Mouse (Mus musculus) heart, postnatal 36 days (tissue): ENCODE data around the gene Hoxa2. TPM values are rescaled to one million over a fixed set of nuclear protein-coding genes. Genes with fewer than 3 reads are reported as not detected.

Source experiments
- DNase-seq, 2 experiments: peaks; one replicate each; pipeline ENCODE4 v3.0.0; 2021 to 2022
- intact Hi-C: fragments of 180-260 bp; cut with DNase I; formaldehyde crosslinking; loops from one replicate; pipeline ENCODE4 v1.15.1; 2025
- total RNA-seq, 2 experiments: library from RNA; stranded (reverse); gene quantifications; 2 replicates each; pipeline ENCODE4 v1.2.3; 2021

Hoxa2 gene
- total RNA-seq, 2 experiments from 2014 or later: 0.62 TPM; not detected in 1

DNA sequence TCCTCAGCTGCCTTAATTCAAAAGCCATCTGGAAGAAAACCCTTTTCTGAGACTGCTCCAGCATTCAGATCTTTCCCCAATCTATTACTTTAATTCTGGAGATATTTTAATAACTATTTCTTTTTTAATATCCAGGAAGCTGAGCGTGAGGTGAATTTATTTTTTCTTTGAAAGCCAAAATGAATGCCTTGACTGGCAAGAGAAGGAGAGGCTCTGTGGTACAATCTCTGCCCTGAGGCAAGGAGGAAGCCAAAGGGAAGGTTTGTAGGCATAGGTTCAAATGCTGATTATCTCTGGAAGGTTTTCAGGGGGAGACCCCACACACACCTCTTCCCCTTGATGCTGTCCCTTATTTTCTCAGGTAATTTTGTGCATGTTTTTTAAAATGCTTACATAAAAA, 2.5 kb upstream of the Hoxa2 start:
- intact Hi-C loops: loop anchor here (5.0 kb wide), 1 partner anchor 995 kb away; no protein-coding TSS in a partner anchor
- no peak for DNase-seq

DNA sequence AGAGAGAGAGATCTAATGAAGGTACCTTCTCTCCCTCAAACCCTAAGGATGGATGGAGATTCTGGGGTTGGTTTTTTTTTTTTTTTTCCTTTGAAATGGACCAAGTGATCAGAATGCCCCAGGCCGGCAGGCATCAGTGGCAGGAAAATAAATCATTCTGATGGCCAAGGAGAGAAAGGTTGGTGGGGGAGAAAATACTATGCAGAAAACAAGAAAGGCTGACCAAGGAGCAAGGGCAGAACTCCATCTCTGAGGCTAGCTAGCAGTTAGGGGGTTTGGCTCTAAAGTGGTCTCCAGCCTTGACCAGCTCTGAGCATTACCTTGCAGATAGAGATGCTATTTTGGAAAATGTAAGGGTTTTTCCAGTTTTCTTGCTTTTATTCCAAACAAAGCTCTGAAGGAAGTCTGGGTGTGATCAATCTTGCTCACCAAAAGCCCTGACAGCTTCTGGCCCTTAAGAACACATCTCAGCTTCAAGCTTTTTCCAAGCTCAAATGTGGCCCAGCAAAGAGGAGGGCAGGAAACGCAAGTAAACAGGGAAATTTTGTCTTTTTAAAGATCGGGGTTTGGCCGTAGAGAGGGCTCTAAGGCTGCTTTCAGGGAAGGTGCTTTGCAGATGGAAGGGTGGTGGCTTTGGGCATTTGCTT, 1.9 kb upstream of the Hoxa2 start:
- DNase-seq: no peak
- intact Hi-C loops: loop anchor here (5.0 kb wide), 1 partner anchor 994 kb away; no protein-coding TSS in a partner anchor

GRCm38 (mm10) chr6:52165441-52166370, 1.1 kb upstream of the Hoxa2 start:
- intact Hi-C loops: loop anchor here (2.0 to 5.0 kb wide), 2 partner anchors 79 to 993 kb away; no protein-coding TSS in a partner anchor
- no peak for DNase-seq

GRCm38 (mm10) chr6:52164051-52164625, 493 bp downstream of the Hoxa2 start:
- intact Hi-C loops: loop anchor here (2.0 kb wide), 1 partner anchor 77 kb away; no protein-coding TSS in a partner anchor
- DNase-seq: no peak

GRCm38 (mm10) chr6:52163366-52164031, 1.1 kb downstream of the Hoxa2 start:
- intact Hi-C loops: loop anchor here (2.0 kb wide), 1 partner anchor 77 kb away; no protein-coding TSS in a partner anchor
- DNase-seq: no peak

DNA sequence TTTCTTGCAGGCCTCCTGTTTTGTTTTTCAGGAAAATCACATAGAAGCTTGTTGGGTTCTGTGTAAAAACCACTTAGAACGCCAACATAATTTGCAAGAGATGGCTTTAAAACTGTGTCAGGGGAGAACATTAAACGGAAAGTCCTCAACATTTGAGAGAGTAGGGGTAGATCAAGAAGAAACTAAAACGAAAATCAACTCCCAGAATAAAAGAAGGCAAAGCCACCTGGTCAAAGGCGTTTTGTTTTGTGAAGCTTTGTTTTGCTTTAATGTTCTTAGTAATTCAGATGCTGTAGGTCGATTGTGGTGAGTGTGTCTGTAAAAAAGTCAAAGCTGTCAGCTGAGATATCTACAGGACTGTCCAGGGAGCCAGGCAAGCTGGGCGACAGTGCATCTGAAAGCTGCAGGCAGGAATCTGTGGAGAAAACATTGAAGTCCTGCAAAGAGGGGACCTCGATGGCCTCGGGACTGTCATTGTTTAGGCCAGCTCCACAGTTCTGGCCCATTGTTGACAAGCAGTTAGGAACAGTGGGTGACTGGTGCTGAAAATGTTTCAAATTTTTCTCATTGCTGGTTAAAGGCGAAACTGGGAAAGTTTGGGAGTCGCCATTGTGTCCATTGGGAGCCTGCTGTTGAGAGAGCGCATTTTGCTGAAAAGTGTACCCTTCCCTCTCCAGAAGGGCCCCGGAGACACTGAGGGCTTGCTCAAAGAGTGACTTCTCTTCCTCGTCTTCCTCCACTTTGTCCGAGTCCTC, 1.8 kb downstream of the Hoxa2 start:
- DNase-seq: no peak
- intact Hi-C loops: no loop called here

DNA sequence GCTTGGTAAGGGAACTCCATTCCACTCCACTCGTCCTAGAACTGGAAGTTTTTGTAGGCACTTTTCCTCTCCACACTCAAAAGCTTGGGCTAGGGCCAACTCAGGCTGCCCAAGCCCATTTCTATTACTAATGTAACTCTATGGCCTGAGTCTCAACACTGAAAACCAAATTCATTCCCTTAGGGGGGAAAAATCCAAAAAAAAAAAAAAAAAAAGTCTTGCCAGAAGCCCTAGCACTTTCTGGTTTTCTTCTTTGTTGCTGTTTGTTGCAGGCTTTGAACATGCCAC, 2.6 kb downstream of the Hoxa2 start:
- intact Hi-C loops: no loop called here
- no peak for DNase-seq

- DNase-seq: no peak
- intact Hi-C loops: no loop called here
These were observed 3.1 kb downstream of the Hoxa2 start for GRCm38 (mm10) chr6:52161336-52162092.

- no peak for DNase-seq
- intact Hi-C loops: no loop called here
These were observed 3.9 kb downstream of the Hoxa2 start for GRCm38 (mm10) chr6:52160511-52161335.

DNA sequence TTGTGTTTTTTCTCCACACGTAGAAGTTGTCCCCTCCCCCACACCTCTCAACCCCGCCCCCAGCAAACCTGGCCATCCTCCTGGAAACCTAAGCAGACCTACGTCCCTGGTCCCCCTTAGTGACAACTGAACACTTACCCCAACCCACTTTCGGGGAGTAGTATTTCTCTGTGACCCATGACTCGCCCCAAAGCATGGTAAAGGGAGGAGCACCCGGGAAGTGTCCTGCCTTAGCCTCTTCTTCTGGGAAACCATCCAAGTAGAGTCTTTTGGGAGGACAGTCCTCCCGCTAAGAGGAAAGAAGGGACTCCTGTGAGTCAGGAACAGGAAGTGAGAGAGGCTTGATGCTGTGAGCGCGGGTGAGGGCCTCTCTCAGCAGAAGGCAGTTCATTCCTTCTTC, 4.7 kb downstream of the Hoxa2 start:
- DNase-seq: no peak
- intact Hi-C loops: loop anchor here (5.0 kb wide), 2 partner anchors 32 to 148 kb away; partner anchors contain the start of genes Hoxa4 and Skap2

DNA sequence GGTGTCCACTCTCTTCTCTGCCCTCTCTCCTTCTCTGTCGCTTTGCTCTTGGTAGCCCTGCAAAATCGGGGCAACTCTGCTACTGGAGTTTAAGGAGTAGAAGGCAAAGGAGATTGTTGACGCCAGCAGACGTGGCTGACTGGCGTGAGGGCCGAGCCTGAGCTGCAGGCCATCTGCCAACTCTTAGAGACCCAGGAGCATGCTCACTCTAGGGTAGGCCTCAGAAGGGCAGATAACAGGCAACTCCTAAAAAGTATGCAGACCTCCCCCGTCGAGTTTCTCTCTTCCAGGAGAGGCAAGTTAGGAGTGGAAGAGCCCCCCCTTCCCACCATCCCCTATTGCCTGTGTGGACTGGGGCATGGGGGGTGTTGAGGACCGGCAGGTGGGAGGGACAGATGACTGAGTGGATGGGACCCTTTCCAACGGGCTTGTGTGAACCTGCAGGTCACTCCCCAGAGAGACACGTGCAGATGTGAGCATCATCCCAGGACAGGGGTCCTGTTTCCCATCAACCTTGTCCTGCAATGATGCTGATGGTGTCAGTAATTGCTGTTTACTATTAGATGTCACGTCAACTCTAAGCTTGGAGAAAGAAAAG, 5.4 kb downstream of the Hoxa2 start:
- DNase-seq: no peak
- intact Hi-C loops: loop anchor here (5.0 kb wide), 2 partner anchors 33 to 147 kb away; partner anchors contain the start of genes Hoxa4 and Skap2

DNA sequence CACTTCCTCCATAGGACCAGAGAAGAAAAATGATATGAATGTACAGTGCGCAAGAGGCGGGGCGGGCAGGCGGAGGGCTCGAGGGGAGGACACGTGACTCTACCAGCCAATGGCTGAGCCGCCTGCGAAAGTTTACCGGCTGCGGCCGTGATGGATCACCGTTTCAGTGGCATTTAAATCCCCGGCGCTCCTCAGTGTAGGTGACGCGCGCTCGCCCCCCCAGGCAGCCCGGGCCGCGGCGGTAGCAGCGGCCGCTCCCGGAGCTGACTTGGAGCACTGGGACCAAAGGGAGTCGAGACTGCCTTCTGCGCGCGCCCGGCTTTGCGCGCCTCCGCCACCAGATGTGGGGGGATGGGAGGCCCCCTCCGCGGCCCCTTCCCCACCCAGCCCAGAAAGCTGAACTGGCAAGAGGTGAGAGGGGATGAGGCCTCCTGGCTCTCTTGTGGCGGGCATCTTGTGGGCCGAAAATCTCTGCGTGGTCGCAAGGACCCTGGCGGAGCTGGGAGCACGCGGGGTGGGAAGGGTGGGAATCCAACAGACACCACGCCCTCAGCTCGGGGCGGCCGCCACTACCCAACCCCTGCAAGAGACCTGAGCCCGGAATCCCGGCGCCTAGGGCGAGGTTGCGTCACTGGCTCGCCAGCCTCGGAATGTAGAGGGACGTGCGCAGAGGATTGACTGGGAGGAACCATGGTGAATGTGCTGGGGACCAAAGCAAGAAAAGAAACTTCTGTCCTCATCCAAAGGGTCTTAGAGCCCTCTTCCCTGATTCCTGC, 6.2 kb downstream of the Hoxa2 start, which contains the start of gene Hoxa1:
Gene Hoxa1 (minus strand): TSS at position 42 of the 776 bp plus-strand sequence.
- intact Hi-C loops: loop anchor here (5.0 kb wide), 2 partner anchors 34 to 146 kb away; partner anchors contain the start of genes Hoxa4 and Skap2
- peak in 1 of 2 experiments; percentile 56 for DNase-seq

DNA sequence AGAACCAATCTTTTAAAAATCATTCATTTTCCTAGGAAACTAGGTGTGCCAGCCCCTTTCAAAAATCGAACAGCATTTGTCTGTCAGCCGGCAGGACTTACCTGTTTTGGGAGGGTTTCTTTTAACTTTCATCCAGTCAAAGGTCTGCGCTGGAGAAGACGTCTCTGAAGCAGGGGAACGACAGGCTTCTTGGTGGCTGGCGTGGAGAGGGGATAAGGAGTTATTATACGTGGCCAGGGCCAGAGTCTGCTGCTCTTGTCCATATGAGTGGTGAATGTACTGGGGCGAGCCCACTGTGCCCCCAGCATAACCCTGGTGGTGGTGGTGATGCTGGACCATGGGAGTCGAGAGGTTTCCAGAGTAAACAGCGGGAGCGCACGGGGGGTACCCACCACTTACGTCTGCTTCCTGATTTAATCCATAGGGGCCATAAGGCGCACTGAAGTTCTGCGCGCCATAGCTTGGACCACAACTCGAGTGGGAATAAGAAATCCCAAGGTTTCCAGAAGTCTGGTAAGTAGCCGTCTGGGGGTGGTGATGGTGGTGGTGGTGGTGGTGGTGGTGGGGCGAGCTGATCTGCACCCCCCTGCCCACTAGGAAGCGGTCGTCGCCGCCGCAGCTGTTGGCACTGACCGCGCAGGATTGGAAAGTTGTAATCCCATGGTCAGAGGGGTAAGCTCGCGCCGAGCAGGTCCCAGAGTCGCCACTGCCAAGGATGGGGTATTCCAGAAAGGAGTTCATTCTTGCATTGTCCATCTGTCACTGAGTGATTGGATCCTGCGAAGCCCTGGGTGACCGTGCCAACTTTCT, 7.0 kb downstream of the Hoxa2 start:
- intact Hi-C loops: loop anchor here (5.0 kb wide), 2 partner anchors 35 to 145 kb away; partner anchors contain the start of genes Hoxa4 and Skap2

DNA sequence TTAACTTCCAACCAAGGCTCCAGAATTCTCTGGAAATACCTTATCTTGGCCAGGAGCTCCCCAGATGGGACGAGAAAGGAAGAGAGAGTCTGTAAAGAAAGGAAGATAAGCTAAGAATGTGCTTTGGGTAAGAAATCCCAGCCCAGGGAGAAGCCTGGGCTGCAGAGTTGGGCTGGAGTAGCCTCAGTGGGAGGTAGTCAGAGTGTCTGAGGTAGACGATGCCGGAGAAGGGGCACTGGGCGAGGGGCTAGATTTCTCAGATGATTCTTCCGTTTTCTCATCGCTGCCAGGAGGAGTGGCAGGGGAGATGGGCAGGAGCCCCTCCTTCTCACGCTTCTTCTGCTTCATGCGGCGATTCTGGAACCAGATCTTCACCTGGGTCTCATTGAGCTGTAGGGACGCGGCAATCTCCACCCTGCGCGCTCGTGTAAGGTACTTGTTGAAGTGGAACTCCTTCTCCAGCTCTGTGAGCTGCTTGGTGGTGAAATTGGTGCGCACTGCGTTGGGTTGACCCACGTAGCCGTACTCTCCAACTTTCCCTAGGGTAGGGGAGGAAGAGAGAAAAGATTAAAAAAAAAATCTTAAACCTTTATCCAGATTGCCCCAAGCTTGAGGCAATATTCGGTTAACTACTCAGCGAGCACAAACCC, 8.0 kb downstream of the Hoxa2 start:
- DNase-seq: no peak
- intact Hi-C loops: loop anchor here (5.0 kb wide), 2 partner anchors 36 to 144 kb away; partner anchors contain the start of genes Hoxa4 and Skap2

More for the DNA sequence above, 7.0 kb downstream of the Hoxa2 start:
- no peak for DNase-seq

DNA sequence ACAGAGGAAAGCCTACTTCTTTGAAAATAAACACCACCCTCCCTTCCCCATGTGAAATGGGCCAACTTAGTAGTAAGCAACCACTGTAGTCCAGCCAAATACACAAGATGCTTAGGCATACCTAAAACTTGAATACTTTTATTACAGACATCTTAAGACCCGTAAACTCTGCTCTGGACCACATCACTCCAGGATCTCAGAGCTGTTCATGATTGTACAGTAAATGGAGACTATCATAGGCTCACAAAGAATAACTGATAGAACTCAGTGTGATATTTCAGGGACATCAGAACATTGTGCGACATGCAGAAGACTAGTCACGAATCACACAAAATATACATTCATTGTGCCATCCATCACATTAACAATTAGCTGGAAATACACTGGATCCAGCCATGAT, 9.2 kb downstream of the Hoxa2 start:
- intact Hi-C loops: loop anchor here (5.0 kb wide), 2 partner anchors 37 to 143 kb away; partner anchors contain the start of genes Hoxa4 and Skap2
- DNase-seq: no peak
